Mouse (Mus musculus) heart, embryonic 11.5 days (tissue): ENCODE results near the gene Elk4. TPM values are rescaled to one million over a fixed set of nuclear protein-coding genes. Genes with fewer than 3 reads are reported as not detected.

ENCODE experiments used
- ATAC-seq: fragments of 200-750 bp; cut with Nextera tagmentation; replicated peaks from 2 replicates; pipeline ENCODE4 v1.8.0; 2017; ENCODE audit warnings: moderate library complexity; ENCODE audit not compliant: insufficient number of reproducible peaks, low FRiP score, low TSS enrichment
- H3K27ac ChIP-seq: fragments of 300-500 bp; sonication (generic); 2 replicates; pipeline ENCODE4 v1.5.1; 2014; ENCODE audit warnings: mild to moderate bottlenecking, low read depth, low read length
- H3K27me3 ChIP-seq: fragments of 300-500 bp; sonication (generic); 2 replicates; pipeline ENCODE4 v1.6.1; 2014; ENCODE audit warnings: mild to moderate bottlenecking, low read length, mixed read lengths; ENCODE audit not compliant: control insufficient read depth, insufficient read depth
- H3K36me3 ChIP-seq: fragments of 300-500 bp; sonication (generic); 2 replicates; pipeline ENCODE4 v1.6.1; 2014; ENCODE audit warnings: mild to moderate bottlenecking, low read length, moderate library complexity, mixed read lengths; ENCODE audit not compliant: control insufficient read depth, insufficient read depth
- H3K4me1 ChIP-seq: fragments of 300-500 bp; sonication (generic); 2 replicates; pipeline ENCODE4 v1.6.1; 2014; ENCODE audit warnings: low read length; ENCODE audit not compliant: control insufficient read depth, insufficient read depth
- H3K4me2 ChIP-seq: fragments of 300-500 bp; sonication (generic); 2 replicates; pipeline ENCODE4 v1.6.1; 2014; ENCODE audit warnings: mild to moderate bottlenecking, moderate library complexity
- H3K4me3 ChIP-seq: fragments of 300-500 bp; sonication (generic); 2 replicates; pipeline ENCODE4 v1.5.1; 2014; ENCODE audit warnings: low read depth, low read length
- H3K9ac ChIP-seq: fragments of 300-500 bp; sonication (generic); 2 replicates; pipeline ENCODE4 v1.6.1; 2014; ENCODE audit warnings: mild to moderate bottlenecking, low read depth, low read length, moderate library complexity
- H3K9me3 ChIP-seq: fragments of 300-500 bp; sonication (generic); replicated peaks from 2 replicates; pipeline ENCODE4 v1.6.1; 2016; ENCODE audit warnings: low read length; ENCODE audit not compliant: control insufficient read depth
- WGBS: fragments of 180-500 bp; shearing (Covaris S2); extraction: QIAGEN DNeasy Blood & Tissue Kit; methylation state at CpG from one replicate; pipeline ENCODE4 v1.1.7; 2014; ENCODE audit not compliant: insufficient replicate concordance; 5-methylcytosine and 5-hydroxymethylcytosine counted together
- polyA plus RNA-seq: library from polyadenylated mRNA; unstranded; fragments of >200 nt; fragmentation: Nextera tagmentation; extraction: Ambion mirVana; gene quantifications from 2 replicates; pipeline ENCODE4 v1.2.1, GENCODE M21; 2014

The Elk4 gene
- polyA plus RNA-seq, 1 experiment from 2014 or later: 21.0 TPM

DNA sequence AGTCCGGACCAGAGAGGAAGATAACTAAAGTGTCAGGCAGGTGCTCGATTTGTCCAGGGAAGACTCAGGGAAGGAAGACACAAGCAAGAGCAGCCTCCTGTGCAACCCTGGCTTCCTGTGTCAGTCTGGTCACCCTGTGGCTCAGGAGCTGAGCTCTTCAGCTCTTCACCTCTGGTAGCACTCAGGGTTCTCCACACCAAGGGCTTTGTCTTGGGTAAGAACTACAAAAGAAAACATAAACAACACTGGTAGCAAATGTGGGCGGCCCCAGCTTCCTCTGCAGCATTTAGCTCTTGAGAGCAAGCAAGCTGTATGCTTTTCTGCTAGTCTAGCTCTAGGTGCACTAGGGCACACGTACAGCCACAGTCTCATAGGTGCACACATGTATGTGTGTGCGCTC, 31.3 kb downstream of the Elk4 start:
- Histone ChIP-seq H3K4me2 (no peak overlapping the region), H3K27me3 (no peaks in the 10 kb centered on the region), H3K9me3 (no peaks in the 10 kb centered on the region), H3K27ac (no peak overlapping the region), H3K9ac (no peak overlapping the region), H3K4me1 (no peaks in the 10 kb centered on the region), H3K36me3 (peaks cover 2% of the 10 kb centered on the region; the same call in 1 of the 2 replicates), H3K4me3 (no peak overlapping the region)
- no peak for ATAC-seq
- WGBS: 60% methylated on average over 5 of the region's 5 CpGs

DNA sequence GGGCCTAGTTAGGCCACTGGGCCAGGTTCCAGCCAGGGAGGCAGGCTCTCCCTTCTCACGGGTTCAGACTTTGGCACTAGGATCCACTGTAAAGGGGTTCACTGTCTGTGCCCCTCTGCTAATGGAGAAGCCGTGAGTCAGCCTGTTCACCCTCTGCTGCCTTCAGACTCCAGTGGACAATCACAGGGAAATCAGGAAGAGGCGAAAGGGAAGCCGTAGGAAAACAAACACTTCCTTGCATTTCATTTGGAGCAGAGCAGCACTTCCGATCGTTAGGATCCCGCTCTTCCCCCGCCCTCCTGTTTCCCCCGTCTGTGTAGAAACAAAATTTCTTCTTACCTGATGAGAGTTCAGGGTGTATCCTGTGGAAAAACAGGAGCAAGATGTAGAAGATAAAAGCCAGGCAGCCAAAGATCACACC, 32.8 kb downstream of the Elk4 start:
- H3K27ac ChIP-seq: peak overlapping the region; percentile 43; the same call in 1 of the 2 replicates
- no peak for ATAC-seq

DNA sequence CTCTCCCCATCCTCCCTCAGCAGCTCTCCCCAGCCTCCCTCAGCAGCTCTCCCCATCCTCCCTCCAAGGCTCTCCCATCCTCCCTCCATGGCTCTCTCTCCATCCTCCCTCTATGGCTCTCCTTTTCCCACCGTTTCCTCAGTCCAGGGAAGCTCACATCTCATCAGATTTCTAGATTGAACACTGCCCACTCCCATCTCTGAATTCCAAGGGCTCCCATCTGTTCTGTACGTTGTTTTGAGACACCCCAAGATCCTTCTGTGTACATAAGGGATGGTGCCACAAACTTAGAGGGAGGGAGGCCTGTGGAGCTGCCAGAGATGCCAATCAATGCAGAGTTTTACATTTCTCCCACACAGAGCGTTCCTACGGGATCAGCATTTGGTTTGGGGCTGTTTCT, 36.4 kb downstream of the Elk4 start:
- H3K4me2 ChIP-seq: no peak overlapping the region
- no peak overlapping the region for H3K9ac ChIP-seq
- H3K36me3 ChIP-seq: no peaks in the 10 kb centered on the region
- no peaks in the 10 kb centered on the region for H3K9me3 ChIP-seq
- H3K27ac ChIP-seq: no peak overlapping the region
- no peak for ATAC-seq
- WGBS: 65% methylated on average over 4 of the region's 4 CpGs
- H3K4me3 ChIP-seq: no peak overlapping the region
- H3K4me1 ChIP-seq: no peaks in the 10 kb centered on the region
- no peaks in the 10 kb centered on the region for H3K27me3 ChIP-seq

More for the DNA sequence above, 32.8 kb downstream of the Elk4 start:
- Histone ChIP-seq H3K4me2 (no peak overlapping the region), H3K4me3 (no peak overlapping the region), H3K9me3 (no peaks in the 10 kb centered on the region), H3K27me3 (no peaks in the 10 kb centered on the region), H3K36me3 (no peaks in the 10 kb centered on the region), H3K4me1 (no peaks in the 10 kb centered on the region), H3K9ac (no peak overlapping the region)
- 60% methylated on average over 9 of the region's 9 CpGs for WGBS

GRCm38 (mm10) chr1:132046143-132046735, 38.8 kb downstream of the Elk4 start:
- no peaks in the 10 kb centered on the region for H3K9me3 ChIP-seq
- H3K4me2 ChIP-seq: no peak overlapping the region
- H3K9ac ChIP-seq: no peak overlapping the region
- H3K27ac ChIP-seq: no peak overlapping the region
- no peak overlapping the region for H3K4me3 ChIP-seq
- 20% methylated on average over 15 of the region's 15 CpGs for WGBS
- no peaks in the 10 kb centered on the region for H3K36me3 ChIP-seq
- no peaks in the 10 kb centered on the region for H3K27me3 ChIP-seq
- no peaks in the 10 kb centered on the region for H3K4me1 ChIP-seq
- no peak for ATAC-seq

DNA sequence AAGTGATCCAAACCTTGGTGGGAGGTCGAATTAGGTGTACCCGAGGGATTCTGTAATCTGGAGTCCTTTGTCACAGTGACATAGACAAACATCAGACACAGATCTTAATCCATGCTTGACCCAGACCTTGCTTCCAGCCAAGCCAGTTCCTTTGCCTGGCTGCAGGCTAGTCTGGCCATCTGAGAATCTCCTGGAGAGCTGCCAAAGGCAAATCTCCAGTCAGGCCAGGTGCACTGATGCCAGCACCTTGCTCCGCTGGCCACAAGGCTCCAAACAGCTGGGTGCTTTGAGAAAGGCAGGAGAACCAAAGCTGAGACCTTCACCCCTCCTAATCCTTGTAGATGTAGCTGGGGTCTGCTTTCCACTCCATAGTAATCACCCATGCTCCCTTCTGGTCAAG, 44.3 kb downstream of the Elk4 start:
- WGBS: 75% methylated on average over 3 of the region's 3 CpGs
- no peak for ATAC-seq
- Histone ChIP-seq H3K36me3 (no peaks in the 10 kb centered on the region), H3K4me3 (no peak overlapping the region), H3K4me1 (no peaks in the 10 kb centered on the region), H3K9ac (no peak overlapping the region), H3K4me2 (no peak overlapping the region), H3K9me3 (no peaks in the 10 kb centered on the region), H3K27me3 (no peaks in the 10 kb centered on the region; the same call in 1 of the 2 replicates), H3K27ac (no peak overlapping the region)

DNA sequence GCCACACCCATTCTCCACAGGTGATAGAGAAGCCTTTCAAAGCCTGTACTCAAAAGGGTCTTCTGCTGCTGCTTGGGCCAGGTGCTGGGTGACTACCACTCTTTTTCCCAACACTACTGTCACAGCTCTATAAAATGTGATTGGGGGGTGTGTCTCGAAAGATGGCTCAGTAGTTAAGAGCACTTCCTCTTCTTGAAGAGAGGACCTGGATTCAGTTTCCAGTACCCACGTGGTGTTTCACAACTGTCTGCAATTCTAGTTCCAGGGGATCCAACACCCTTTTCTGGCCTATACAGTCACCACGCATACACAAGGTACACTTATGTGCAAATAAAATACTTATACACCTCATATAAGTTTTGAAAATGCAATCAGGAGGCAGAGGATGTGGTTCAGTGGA, 47.0 kb downstream of the Elk4 start:
- Histone ChIP-seq H3K9me3 (no peaks in the 10 kb centered on the region), H3K4me1 (no peaks in the 10 kb centered on the region), H3K4me3 (no peak overlapping the region), H3K36me3 (no peaks in the 10 kb centered on the region), H3K4me2 (no peak overlapping the region), H3K27ac (no peak overlapping the region), H3K27me3 (no peaks in the 10 kb centered on the region; the same call in 1 of the 2 replicates), H3K9ac (no peak overlapping the region)
- WGBS: 77% methylated on average over 3 of the region's 3 CpGs
- no peak for ATAC-seq

DNA sequence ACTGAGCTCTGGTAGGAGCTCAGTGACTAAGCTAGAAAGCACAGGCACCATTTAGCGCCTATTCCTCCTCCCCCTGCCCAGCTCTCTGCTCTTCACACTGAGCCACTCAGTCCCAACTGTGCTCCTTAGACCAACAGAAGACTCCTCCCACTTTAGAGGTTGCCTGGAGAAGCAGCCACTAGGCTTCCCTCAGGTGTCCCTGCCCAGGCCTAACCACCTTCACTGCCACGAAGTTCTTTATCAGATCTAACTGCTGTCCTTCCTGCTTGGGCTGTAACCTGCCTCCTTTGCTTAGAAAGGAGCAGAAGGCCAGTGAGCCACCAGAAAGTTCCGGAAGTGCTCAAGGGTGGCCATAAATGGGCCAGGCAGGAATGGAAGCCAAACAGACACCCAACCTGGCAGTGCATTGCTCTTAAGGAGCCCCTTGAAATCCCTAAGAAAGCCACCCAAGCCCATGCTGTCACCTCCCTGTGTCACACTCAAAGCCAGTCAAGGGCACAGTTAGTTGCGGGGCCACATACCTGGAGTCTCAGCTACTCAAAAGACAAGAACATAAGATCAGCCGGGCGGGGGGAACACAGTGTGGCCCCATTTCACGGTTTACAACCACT, 47.8 kb downstream of the Elk4 start:
- WGBS: 70% methylated on average over 7 of the region's 7 CpGs
- no peak for ATAC-seq
- Histone ChIP-seq H3K4me1 (no peaks in the 10 kb centered on the region; the same call in 1 of the 2 replicates), H3K36me3 (no peaks in the 10 kb centered on the region), H3K4me2 (no peak overlapping the region), H3K9ac (no peak overlapping the region), H3K27ac (no peak overlapping the region), H3K27me3 (no peaks in the 10 kb centered on the region; the same call in 1 of the 2 replicates), H3K4me3 (no peak overlapping the region), H3K9me3 (no peaks in the 10 kb centered on the region)

- Histone ChIP-seq H3K27me3 (no peaks in the 10 kb centered on the region; the same call in none of the 2 replicates), H3K4me1 (no peaks in the 10 kb centered on the region; the same call in 1 of the 2 replicates), H3K36me3 (no peaks in the 10 kb centered on the region), H3K27ac (no peak overlapping the region), H3K4me2 (no peak overlapping the region), H3K9me3 (no peaks in the 10 kb centered on the region), H3K9ac (no peak overlapping the region), H3K4me3 (no peak overlapping the region)
- no peak for ATAC-seq
- 82% methylated on average over 5 of the region's 5 CpGs for WGBS
Observed at GRCm38 (mm10) chr1:132058558-132058957, 51.2 kb downstream of the Elk4 start.
